Mouse (Mus musculus): ENCODE results near the gene Olfr872.
"Not testable (repeated sequence)": the region's sequence is repeated elsewhere in the genome, so short reads cannot be mapped to it uniquely, and the experiment has no call there.

- not testable (repeated sequence) for TF ChIP-seq CTCF (IDR thresholded peaks at IDR 0.05; ENCODE audit: borderline replicate concordance, insufficient read depth, low read length); POLR2A (IDR thresholded peaks at IDR 0.05; ENCODE audit: low read depth, low read length)
Observed at GRCm38 (mm10) chr9:20203413-20203984, 33.4 kb upstream of the Olfr872 start.

All from embryonic fibroblast, embryonic 13.5 days (primary cell).